Comparison of ENCODE assay signal across 21 mouse cellular contexts in genomic region chr3:85214926-85215325, GRCm38 (mm10).
DNase-seq lines count a peak whose midpoint lies in the region; ATAC-seq and TF ChIP-seq lines count a peak whose summit lies in the region.
"Had no signal": no experiment of that assay in that cellular context is flagged by ENCODE, and none has a peak within 500 bp of the region (broad histone marks: within the 10 kb centered on the region; RNA-seq: fewer than 3 reads in every experiment).

No protein-coding gene starts in this region.

- no peaks in the 10 kb centered on the region for H3K36me3 ChIP-seq in heart, embryonic 14.5 days (ENCODE audit: control insufficient read depth, insufficient read depth, low read length)
- H3K36me3 ChIP-seq in testis, adult 2 months (ENCODE audit: control insufficient read depth, insufficient read depth, low read length): no peaks in the 10 kb centered on the region
- no peaks in the 10 kb centered on the region for H3K36me3 ChIP-seq in midbrain, embryonic 11.5 days (ENCODE audit: control insufficient read depth, insufficient read depth, low read length)
- H3K36me3 ChIP-seq: neural tube, embryonic 12.5 days; stomach, embryonic 15.5 days had no signal

- H3K27me3 ChIP-seq in heart, embryonic 14.5 days (ENCODE audit: control insufficient read depth, insufficient read depth, low read length): no peaks in the 10 kb centered on the region
- no peaks in the 10 kb centered on the region for H3K27me3 ChIP-seq in testis, adult 2 months (ENCODE audit: control insufficient read depth, insufficient read depth, low read length)
- H3K27me3 ChIP-seq in midbrain, embryonic 11.5 days (ENCODE audit: control insufficient read depth, insufficient read depth, low read length): no peaks in the 10 kb centered on the region
- H3K27me3 ChIP-seq: CH12.LX; neural tube, embryonic 12.5 days; stomach, embryonic 15.5 days had no signal

- no peak overlapping the region for H3K4me2 ChIP-seq in heart, embryonic 14.5 days (ENCODE audit: low read length)
- H3K4me2 ChIP-seq in midbrain, embryonic 11.5 days: no peak overlapping the region
- H3K4me2 ChIP-seq: neural tube, embryonic 12.5 days; stomach, embryonic 15.5 days had no signal

- peak; percentile 64; the same call in 1 of the 2 replicates for ATAC-seq in heart, embryonic 14.5 days (ENCODE audit: insufficient number of reproducible peaks, insufficient read depth, low FRiP score, low read depth)
- ATAC-seq in midbrain, embryonic 11.5 days (ENCODE audit: low FRiP score): no peak
- ATAC-seq: forebrain, postnatal 0 days; hindbrain, postnatal 0 days had no signal

- peaks cover 19% of the 10 kb centered on the region in 2 experiments for H3K4me1 ChIP-seq in heart, embryonic 14.5 days (ENCODE audit: control insufficient read depth in 2 of 2, insufficient read depth in 2 of 2, low read length in 2 of 2)
- H3K4me1 ChIP-seq in testis, adult 2 months (ENCODE audit: control insufficient read depth, insufficient read depth, low read length): no peaks in the 10 kb centered on the region
- no peaks in the 10 kb centered on the region for H3K4me1 ChIP-seq in midbrain, embryonic 11.5 days (ENCODE audit: control insufficient read depth, insufficient read depth, low read length)
- H3K4me1 ChIP-seq: stomach, embryonic 15.5 days had no signal

- H3K4me3 ChIP-seq in left cerebral cortex, adult 2 months: no peak overlapping the region
- H3K4me3 ChIP-seq in heart, embryonic 14.5 days (ENCODE audit: control insufficient read depth in 1 of 2, insufficient read depth in 1 of 2, low read depth in 1 of 2, low read length in 2 of 2): no peak overlapping the region
- no peak overlapping the region for H3K4me3 ChIP-seq in testis, adult 2 months (ENCODE audit: control insufficient read depth, low read depth, low read length)
- H3K4me3 ChIP-seq in midbrain, embryonic 11.5 days (ENCODE audit: low read depth, low read length): no peak overlapping the region
- H3K4me3 ChIP-seq: neural tube, embryonic 12.5 days; stomach, embryonic 15.5 days had no signal

- H3K27ac ChIP-seq in left cerebral cortex, adult 2 months: peak overlapping the region; percentile 57
- H3K27ac ChIP-seq in heart, embryonic 14.5 days (replicated peaks in 1 of 2; ENCODE audit: control insufficient read depth in 1 of 2, insufficient read depth in 1 of 2, low read depth in 2 of 2, low read length in 2 of 2): peak overlapping the region; percentile 56 to 61; a peak in 3 of 4 replicates
- peak overlapping the region; percentile 78 for H3K27ac ChIP-seq in testis, adult 2 months (ENCODE audit: control insufficient read depth, insufficient read depth, low read depth, low read length)
- no peak overlapping the region for H3K27ac ChIP-seq in midbrain, embryonic 11.5 days (ENCODE audit: low read depth, low read length)
- H3K27ac ChIP-seq: hindbrain, postnatal 0 days; liver, embryonic 14.5 days; neural tube, embryonic 12.5 days; stomach, embryonic 15.5 days had no signal

- no peak for TF ChIP-seq POLR2A in testis, adult 2 months (IDR thresholded peaks at IDR 0.05; ENCODE audit: control insufficient read depth, low read depth, low read length)

- H3K9ac ChIP-seq in heart, embryonic 14.5 days (ENCODE audit: low read length): no peak overlapping the region
- no peak overlapping the region for H3K9ac ChIP-seq in midbrain, embryonic 11.5 days (ENCODE audit: low read length)
- H3K9ac ChIP-seq: forebrain, postnatal 0 days; liver, embryonic 14.5 days; neural tube, embryonic 12.5 days; stomach, embryonic 15.5 days had no signal

- no peaks in the 10 kb centered on the region for H3K9me3 ChIP-seq in heart, embryonic 14.5 days (ENCODE audit: control insufficient read depth, low read length)
- H3K9me3 ChIP-seq in midbrain, embryonic 11.5 days (ENCODE audit: control insufficient read depth, low read length): no peaks in the 10 kb centered on the region
- H3K9me3 ChIP-seq: neural tube, embryonic 12.5 days; stomach, embryonic 15.5 days had no signal

- WGBS in heart, embryonic 14.5 days: 27% methylated on average over 5 of the region's 5 CpGs
- WGBS in midbrain, embryonic 11.5 days: 81% methylated on average over 5 of the region's 5 CpGs

- intact Hi-C loops in left cerebral cortex, adult 2 months (cut with DNase I): no loop called here

- no peak for TF ChIP-seq CTCF in left cerebral cortex, adult 2 months (IDR thresholded peaks at IDR 0.05)
- no peak for TF ChIP-seq CTCF in testis, adult 2 months (IDR thresholded peaks at IDR 0.05; ENCODE audit: control insufficient read depth, insufficient read depth, insufficient replicate concordance, low read depth, low read length)

- peak; percentile 27 for DNase-seq in adrenal gland, adult 2 months
- DNase-seq in adrenal gland, postnatal 4 days (ENCODE audit: low spot score in 2 of 2): no peak
- no peak for DNase-seq in left cerebral cortex, adult 2 months (ENCODE audit: extremely low spot score in 1 of 2, low spot score in 2 of 2)
- no peak for DNase-seq in left cerebral cortex, adult 11 months (ENCODE audit: low spot score)
- no peak for DNase-seq in midbrain, embryonic 11.5 days (ENCODE audit: low spot score, missing footprints)
- no peak for DNase-seq in urinary bladder, postnatal 10 days (ENCODE audit: low spot score)
- DNase-seq: cerebellum, adult 9-10 months; forebrain, postnatal 0 days; gastrocnemius, postnatal 25 days; kidney, adult 8-10 months; kidney, postnatal 4 days; lung, postnatal 14 days; spleen, adult 18-20 months; thymus, postnatal 25 days had no signal
